Mouse (Mus musculus) CD4-positive naive resting alpha-beta T cell, adult 57 days (primary cell): Measurements from ENCODE around the gene Defb48. TPM values are rescaled to one million over a fixed set of nuclear protein-coding genes. Genes with fewer than 3 reads are reported as not detected.

Experiments
- total RNA-seq: library from RNA; stranded (reverse); gene quantifications from one replicate; pipeline ENCODE4 v1.2.4, GENCODE M21; 2023

Gene Defb48
- total RNA-seq = not detected

GRCm38 (mm10) chr14:62984410-62984809 is at the start of gene Defb48:
TSS of gene Defb48 (minus strand) at chr14:62984510.

DNA sequence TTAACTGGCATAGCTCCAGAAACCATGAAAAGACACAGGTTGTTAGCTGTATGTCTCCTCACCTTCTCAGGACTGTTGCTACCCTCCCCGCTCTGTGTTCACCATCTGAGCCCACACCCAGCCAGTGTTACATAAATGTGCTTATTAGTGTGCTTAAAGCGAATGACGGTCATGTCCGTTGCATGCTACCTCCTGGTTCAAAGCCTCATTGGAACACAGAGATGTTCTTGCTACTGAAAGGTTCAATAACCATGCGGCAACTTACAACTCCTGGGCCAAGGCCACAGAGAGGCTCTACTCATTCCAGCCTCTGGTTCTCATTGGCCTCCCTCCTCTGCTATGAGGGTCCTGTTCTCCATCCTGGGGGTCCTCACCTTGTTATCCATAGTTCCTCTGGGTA is 27.2 kb upstream of the Defb48 start, which contains the start of gene Defb43:
Gene Defb43, plus strand, starts transcription at position 301 of the 400 bp plus-strand sequence.

DNA sequence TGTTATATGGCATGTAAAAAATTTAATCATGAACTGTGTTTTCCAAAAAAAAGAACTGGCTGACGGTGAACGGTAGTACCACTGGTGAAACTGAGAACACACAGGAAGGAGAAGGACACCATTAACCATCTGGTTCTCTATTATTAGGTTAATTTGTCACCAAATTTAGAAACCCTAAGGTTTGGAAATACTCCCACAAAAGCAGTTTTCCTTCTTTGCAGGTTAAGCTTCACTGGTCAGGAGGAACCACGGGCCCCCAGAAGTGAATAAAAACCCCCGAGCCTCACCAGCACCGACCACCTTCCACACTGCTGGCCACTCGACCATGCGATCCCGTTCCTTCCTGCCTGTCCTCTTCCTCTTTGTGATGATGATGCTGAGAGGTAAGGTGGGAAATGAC is 13.5 kb upstream of the Defb48 start, which contains the start of gene Defb47:
Gene Defb47, plus strand, starts transcription at position 301 of the 400 bp plus-strand sequence.

Other genes with a start within 250 kb of the Defb48 start
- 86.7 TPM for gene Ints6, start 223.3 kb downstream of the Defb48 start, total RNA-seq
- 13.9 TPM for gene Wdfy2, start 146.8 kb downstream of the Defb48 start, total RNA-seq
- gene Defb47, start 13.6 kb upstream of the Defb48 start, total RNA-seq = not detected
- gene Defb43, start 27.3 kb upstream of the Defb48 start, total RNA-seq = not detected
- not detected for gene Defb42, start 62.5 kb upstream of the Defb48 start, total RNA-seq
- gene Defb30, start 65.5 kb upstream of the Defb48 start, total RNA-seq = not detected